Mouse (Mus musculus) left cerebral cortex, postnatal 14 days (tissue): ENCODE measurements at regions not wholly inside any gene's neighbourhood (a gene's known extent, or its start where the extent isn't known, plus 50 kb on each side); places are given as distances from the start of the nearest gene placed in this dataset.

Source experiments
- DNase-seq, 2 experiments: peaks; one replicate each; pipeline ENCODE4 v3.0.0; 2021 to 2022; ENCODE audit warnings: low spot score in 2 of 2, mixed read lengths in 1 of 2
- intact Hi-C: fragments of 180-260 bp; cut with DNase I; formaldehyde crosslinking; loops from one replicate; pipeline ENCODE4 v1.15.1; 2025

DNA sequence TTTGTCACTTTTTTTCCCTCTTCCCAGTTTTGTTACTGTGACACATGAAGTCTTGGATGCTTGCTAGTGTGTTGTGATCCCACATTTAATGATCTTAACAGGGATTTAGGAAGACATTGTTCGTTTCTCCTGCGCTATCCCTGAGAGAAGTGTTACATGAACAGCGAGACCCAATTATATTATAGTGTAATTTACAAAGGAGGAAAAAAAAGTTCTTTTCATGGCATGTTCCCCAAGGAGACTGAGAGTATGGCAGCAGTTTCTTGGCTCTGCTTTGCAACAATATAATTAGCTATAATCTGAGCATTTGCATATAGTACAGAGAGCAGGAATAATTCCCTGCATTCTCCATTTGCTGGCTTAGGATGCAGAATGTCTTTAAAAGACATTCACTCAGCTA is 168.6 kb downstream of the Insc start:
- intact Hi-C loops: no loop called here
- DNase-seq: peak in 1 of 2 experiments; percentile 11

DNA sequence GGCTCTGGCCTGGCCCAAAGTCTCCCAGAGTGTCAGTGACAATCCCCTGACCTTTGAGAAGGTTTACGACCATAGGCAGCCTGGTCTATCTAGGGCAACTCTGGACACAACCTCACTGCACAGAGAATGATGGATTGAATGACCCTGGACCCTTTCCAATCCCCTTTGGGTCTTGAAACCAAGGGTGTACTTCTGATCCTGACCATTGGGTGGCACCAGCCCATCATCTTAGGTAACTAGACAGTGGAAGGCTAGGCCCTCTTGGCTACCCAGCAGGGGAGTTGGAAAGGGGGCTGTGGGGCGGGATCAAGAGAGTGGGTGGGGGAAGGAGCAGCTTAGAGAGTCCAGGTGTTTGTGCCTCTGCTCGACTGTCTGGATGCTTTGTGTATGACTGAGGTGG is 178.7 kb downstream of the Insc start:
- intact Hi-C loops: loop anchor here (5.0 kb wide), 1 partner anchor 1120 kb away; no protein-coding TSS in a partner anchor

DNA sequence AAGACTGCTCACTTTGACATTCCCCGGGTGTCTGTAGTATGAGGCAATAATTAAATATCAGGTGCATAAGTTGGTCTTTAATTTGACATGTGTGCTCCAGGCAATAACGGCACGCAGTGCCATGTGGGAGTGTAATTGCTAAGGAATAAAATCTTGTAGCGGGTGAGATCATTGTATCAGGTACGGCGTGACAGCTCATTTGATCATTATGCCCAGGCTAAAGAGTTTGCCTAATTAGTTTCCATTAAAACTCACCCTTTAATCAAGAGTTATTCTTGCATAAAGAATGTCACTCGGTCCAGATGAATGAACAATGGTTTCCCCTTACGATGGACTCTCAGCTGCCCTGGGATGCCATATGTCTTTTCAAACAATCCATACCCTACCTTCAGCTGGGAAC is 190.4 kb downstream of the Insc start:
- intact Hi-C loops: no loop called here
- no peak for DNase-seq

More for the DNA sequence above, 178.7 kb downstream of the Insc start:
- peak; percentile 70 to 81 for DNase-seq

GRCm38 (mm10) chr7:114950759-114951158 is 207.3 kb downstream of the Insc start:
- intact Hi-C loops: no loop called here

GRCm38 (mm10) chr7:114963206-114963605 is 219.7 kb downstream of the Insc start:
- DNase-seq: peak in 1 of 2 experiments; percentile 3
- intact Hi-C loops: no loop called here

More at GRCm38 (mm10) chr7:114950759-114951158, 207.3 kb downstream of the Insc start:
- no peak for DNase-seq

GRCm38 (mm10) chr7:114965923-114966322 is 222.4 kb downstream of the Insc start:
- DNase-seq: no peak
- intact Hi-C loops: no loop called here

DNA sequence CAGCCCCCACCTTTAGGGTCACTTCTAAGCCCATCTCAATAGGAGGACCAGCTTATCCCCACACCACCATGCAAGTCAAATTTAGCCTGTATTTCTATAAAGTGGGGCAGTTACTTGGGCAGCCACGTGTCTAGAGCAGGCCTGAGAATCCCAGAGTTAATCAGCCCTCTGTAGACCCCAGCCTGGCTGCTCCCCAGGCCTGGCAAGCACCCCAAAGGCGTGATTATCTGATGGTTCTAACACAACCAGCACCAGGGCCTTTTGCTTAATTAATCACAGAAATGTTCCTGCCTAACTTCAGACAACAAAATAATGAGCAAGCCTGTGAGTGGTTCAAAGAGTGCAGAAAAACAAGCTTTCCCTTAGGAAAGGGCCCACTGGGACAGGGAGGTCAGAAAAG is 243.0 kb downstream of the Insc start:
- DNase-seq: no peak
- intact Hi-C loops: no loop called here

DNA sequence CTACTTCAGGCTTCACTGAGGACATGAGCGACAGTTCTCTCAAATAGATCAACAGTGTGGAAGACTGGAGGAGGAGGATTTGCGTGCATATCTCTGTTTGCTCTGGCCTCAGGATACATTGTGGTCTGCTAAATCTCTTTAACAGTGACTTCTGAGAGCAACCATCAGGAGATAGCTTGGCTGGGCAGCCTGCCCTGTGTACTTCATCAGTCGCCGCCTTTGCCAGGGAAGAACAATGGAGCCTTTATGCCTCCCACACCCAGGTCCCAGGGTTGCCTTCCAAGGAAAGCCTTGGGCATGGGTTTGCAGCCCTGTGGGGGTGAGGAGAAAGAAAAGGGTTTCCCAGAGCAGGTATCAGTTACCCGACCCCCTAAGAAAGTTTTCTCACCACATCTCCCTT is 247.8 kb downstream of the Insc start:
- DNase-seq: no peak
- intact Hi-C loops: no loop called here

GRCm38 (mm10) chr7:114992440-114992839 is 248.9 kb downstream of the Insc start:
- no peak for DNase-seq
- intact Hi-C loops: no loop called here

- DNase-seq: peak; percentile 40 to 49
- intact Hi-C loops: no loop called here
Observed at GRCm38 (mm10) chr7:115000796-115001524, 257.5 kb downstream of the Insc start.

- DNase-seq: no peak
- intact Hi-C loops: no loop called here
Observed at GRCm38 (mm10) chr7:115014253-115014998, 270.9 kb downstream of the Insc start.

DNA sequence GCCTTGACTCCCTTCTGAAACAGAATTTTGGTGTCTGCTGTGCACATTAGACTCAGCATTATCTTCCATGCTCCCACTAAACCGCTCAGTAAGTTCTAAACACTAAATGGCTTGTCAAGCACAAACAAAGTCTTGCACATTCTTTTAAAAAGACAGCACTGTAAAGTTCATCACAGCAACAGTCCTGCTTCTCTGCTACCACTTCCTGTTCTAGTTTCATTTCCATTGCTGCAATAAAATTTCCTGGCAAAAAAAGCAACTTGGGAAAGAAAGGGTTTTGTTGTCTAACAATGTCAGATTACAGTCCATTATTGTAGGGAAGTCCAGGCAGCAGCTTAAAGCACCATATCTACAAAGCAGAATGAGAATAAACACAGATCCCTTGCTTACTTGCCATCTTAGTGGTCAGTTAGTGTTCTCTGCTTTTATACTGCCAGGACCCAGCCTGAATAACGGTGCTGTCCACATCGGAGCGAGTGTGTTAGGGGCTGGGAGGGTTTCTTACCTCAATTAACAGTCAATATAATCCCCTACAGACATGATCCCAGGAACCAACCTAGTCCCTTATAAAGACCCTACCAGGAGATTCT is 276.0 kb downstream of the Insc start:
- intact Hi-C loops: no loop called here
- no peak for DNase-seq

- intact Hi-C loops: no loop called here
- DNase-seq: no peak
Observed at GRCm38 (mm10) chr7:115020023-115020422, 276.5 kb downstream of the Insc start.

DNA sequence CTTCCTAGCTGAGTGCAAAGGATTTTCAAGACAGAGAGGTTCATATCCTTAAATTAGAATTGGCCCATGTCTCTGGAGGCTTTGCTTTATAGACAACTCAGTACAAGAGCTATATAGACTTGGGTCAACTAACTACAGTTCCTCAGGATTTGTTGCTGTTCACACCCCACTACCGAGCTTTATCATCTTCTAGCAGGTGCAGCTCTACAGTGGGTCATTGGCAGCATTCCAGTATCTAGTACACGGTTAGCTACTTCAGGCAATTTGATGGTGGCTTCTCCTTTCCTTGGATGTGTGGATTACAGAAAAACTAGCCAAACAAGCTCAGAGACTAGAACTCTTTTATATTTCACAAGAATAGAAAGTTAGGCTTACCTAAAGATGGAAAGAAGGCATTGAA is 282.3 kb downstream of the Insc start:
- DNase-seq: no peak

DNA sequence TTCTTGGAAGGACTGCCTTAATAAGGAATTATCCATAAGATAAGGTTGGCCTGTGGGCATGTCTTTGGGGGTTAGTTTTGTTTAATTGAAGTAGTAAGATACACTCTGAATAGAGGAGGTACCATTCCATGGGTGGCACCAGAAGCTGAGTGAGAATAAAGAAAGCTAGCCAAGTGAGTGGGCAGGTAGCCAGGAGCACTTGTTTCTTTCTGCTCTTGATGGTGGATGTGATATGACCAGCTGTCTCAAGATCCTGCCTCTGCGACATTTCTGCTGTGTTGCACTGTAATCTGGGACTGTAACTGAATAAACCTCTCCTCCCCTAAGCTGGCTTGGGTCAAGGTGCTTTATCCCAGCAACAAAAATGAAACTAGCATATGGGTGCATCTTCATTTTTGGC is 284.2 kb downstream of the Insc start:
- DNase-seq: peak; percentile 6 to 16
- intact Hi-C loops: no loop called here

More for the DNA sequence above, 282.3 kb downstream of the Insc start:
- intact Hi-C loops: no loop called here

DNA sequence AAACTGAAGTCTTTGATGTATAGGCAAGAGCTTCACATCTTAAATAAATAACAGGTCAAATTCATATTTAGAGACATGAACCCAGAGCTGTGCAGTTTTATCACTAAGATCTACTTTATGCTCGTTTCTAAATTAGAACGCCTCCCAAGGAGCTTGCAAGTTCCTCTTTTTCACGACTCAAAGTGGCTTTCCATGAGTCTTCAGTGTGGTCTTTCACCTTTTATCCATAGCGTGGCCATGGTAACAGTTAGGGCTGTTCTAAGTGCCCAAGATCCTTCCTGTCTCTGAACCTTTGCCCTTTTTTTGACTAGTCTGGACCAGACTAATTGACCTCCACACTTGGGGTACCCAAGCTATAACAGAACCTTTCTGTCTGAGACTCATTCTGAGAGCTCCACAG is 290.5 kb downstream of the Insc start:
- intact Hi-C loops: no loop called here
- DNase-seq: no peak

DNA sequence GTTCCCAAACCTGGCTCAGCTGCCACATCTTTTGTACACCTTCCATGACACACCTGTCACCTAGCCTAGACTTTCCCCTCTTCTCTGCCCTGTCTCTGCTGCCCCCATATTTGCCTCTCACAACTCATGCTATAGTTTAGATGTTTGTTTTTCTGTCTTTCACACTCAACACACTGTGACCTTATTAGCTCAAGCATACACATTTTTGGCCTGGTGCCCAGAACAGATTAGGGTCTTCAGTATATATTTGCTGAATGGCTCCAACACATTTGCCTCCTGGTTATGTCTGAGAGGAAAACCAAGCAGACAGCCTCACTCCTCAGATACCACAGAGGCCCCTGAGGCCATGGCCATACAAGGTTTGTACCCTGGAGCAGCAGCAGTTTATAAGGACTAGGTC is 312.0 kb downstream of the Insc start:
- DNase-seq: no peak
- intact Hi-C loops: no loop called here

DNA sequence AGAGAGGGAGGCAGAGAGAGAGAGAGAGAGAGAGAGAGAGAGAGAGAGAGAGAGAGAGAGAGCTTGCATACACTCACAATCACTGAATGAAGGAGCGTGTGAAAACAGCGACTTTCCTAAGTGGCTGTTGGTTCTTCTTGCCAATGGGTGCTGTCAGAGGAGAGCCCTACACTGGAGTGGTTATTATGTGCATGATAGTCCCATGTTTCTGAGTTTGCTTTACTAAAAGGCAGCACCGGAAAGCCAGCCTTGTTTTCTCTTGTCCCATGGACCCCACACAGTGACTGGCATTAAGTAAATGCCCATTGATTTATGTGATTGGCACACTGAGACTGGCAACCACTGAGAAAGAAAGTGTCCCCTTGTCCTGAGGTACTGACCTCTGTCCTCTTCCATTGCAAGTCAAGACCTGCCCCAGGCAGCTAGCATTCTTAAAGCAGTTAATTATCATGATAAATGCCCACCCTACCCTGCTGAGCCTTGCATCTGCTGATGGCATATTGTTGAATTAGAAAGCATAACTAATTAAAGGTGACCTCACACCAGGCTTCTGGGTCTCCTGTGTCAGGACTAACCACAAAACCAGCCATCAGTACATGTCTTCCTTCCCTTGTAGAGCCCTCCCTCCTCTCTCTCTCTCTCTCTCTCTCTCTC is 313.6 kb downstream of the Insc start:
- no peak for DNase-seq
- intact Hi-C loops: no loop called here

DNA sequence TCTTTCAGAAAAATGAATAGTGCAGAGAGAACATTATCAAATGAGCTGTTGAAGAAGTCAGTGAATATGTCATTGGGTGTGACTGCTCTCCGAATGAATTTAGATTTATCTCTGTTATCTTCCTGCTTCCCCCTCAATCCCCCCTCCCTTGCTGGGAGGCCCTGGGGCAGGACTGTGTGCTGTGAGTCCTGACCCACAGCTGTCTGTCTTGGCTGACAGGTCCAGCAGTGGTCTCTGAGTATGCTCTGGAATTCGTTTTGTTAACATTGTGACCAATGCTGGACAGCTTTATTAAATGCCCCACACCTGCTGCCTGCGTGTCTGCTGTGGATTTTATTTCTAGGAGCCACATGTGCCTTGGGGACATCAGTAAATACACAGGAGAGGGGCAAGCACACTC is 314.2 kb downstream of the Insc start:
- no peak for DNase-seq
- intact Hi-C loops: no loop called here

- no peak for DNase-seq
- intact Hi-C loops: no loop called here
Observed at GRCm38 (mm10) chr7:115060171-115060570, 316.7 kb downstream of the Insc start.
